Mouse (Mus musculus): ENCODE measurements at regions not wholly inside any gene's neighbourhood (a gene's known extent, or its start where the extent isn't known, plus 50 kb on each side); places are given as distances from the start of the nearest gene placed in this dataset.
"Not testable (repeated sequence)": the region's sequence is repeated elsewhere in the genome, so short reads cannot be mapped to it uniquely, and the experiment has no call there.

DNA sequence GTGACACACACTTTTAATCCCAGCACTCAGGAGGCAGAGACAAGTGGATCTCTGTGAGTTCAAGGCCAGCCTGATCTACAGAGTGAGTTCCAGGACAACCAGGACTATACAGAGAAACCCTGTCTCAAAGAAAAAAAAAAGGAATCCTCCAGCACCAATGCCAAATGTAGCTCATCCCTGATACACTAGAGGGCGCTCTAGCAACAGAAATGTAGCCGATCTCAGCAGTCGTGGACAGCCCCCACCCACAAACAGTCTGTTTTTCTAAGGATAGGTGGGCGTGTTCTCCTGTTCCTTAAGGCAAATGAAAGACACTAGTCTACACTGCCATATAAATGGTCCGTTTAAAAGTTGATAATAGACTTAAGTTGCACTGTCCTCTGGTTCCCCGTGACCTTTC, 2447.9 kb upstream of the Gm8797 start:
- H3K27ac ChIP-seq (ENCODE audit: insufficient read depth, low read depth, low read length, poor library complexity, severe bottlenecking); H3K36me3 ChIP-seq (ENCODE audit: control insufficient read depth, insufficient read depth, low read length, poor library complexity, severe bottlenecking); in situ Hi-C loops (cut with MboI; ENCODE audit: low sequenced_read_pairs in 2 of 2, unreplicated experiment in 2 of 2); H3K9me3 ChIP-seq (ENCODE audit: control insufficient read depth, insufficient read depth, low read depth, low read length); H3K4me3 ChIP-seq (ENCODE audit: insufficient read depth in 1 of 2, low read depth in 1 of 2, low read length in 2 of 2, poor library complexity in 1 of 2, severe bottlenecking in 1 of 2); H3K4me1 ChIP-seq (ENCODE audit: control insufficient read depth in 2 of 2, insufficient read depth in 2 of 2, low read length in 2 of 2, poor library complexity in 1 of 2); H3K9ac ChIP-seq (ENCODE audit: insufficient read depth, low read depth, low read length, poor library complexity, severe bottlenecking): not testable (repeated sequence)
- TF ChIP-seq ZC3H11A (IDR thresholded peaks at IDR 0.05; ENCODE audit: borderline replicate concordance, low read depth, low read length) (0 out of 2 replicates have a peak, but pooled peaks have one; percentile 31), ZNF384 (IDR thresholded peaks at IDR 0.05; ENCODE audit: low read depth, low read length) (peak; percentile 71; the same call in 1 of the 2 replicates), MAFK (IDR thresholded peaks at IDR 0.05; ENCODE audit: insufficient read depth, low read depth, low read length) (0 out of 2 replicates have a peak, but pooled peaks have one; percentile 2)
- DNase-seq (ENCODE audit: low read depth, low spot score), result peak; percentile 50

DNA sequence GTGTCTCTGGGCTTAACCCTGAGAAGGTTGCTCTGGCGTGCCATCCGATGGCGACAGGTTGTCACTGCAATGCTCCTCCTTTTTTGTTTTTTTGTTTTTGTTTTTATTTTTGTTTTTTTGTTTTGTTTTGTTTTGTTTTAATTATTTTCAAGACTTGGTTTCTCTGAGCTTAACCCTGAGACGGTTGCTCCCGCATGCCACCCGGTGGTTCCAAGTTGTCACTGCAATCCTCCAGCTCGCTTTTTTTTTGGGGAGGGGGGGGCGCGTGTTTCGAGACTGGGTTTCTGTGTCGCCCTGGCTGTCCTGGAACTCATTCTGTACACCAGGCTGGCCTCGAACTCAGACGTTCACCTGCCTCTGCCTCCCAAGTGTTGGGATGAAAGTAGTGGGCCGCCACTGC, 2442.1 kb upstream of the Gm8797 start:
- Histone ChIP-seq H3K4me3 (ENCODE audit: insufficient read depth in 1 of 2, low read depth in 1 of 2, low read length in 2 of 2, poor library complexity in 1 of 2, severe bottlenecking in 1 of 2) (peak overlapping the region; percentile 41 to 55; a peak in 3 of 4 replicates), H3K9me3 (ENCODE audit: control insufficient read depth, insufficient read depth, low read depth, low read length) (no peaks in the 10 kb centered on the region), H3K9ac (ENCODE audit: insufficient read depth, low read depth, low read length, poor library complexity, severe bottlenecking) (no peak overlapping the region), H3K27ac (ENCODE audit: insufficient read depth, low read depth, low read length, poor library complexity, severe bottlenecking) (no peak overlapping the region), H3K36me3 (ENCODE audit: control insufficient read depth, insufficient read depth, low read length, poor library complexity, severe bottlenecking) (no peaks in the 10 kb centered on the region), H3K4me1 (ENCODE audit: control insufficient read depth in 2 of 2, insufficient read depth in 2 of 2, low read length in 2 of 2, poor library complexity in 1 of 2) (peaks cover 0 to 6% of the 10 kb centered on the region in 2 experiments; a peak in 1 of 4 replicates)
- in situ Hi-C loops (cut with MboI; ENCODE audit: low sequenced_read_pairs in 2 of 2, unreplicated experiment in 2 of 2), result no loop called here
- TF ChIP-seq MAFK (IDR thresholded peaks at IDR 0.05; ENCODE audit: insufficient read depth, low read depth, low read length), result no peak
- TF ChIP-seq ZNF384 (IDR thresholded peaks at IDR 0.05; ENCODE audit: low read depth, low read length), result 0 out of 2 replicates have a peak, but pooled peaks have one; percentile 22
- TF ChIP-seq HCFC1 (IDR thresholded peaks at IDR 0.05; ENCODE audit: borderline replicate concordance, insufficient read depth, low read length), result no peak
- no peak for TF ChIP-seq CHD2 (IDR thresholded peaks at IDR 0.05; ENCODE audit: low read depth, low read length)
- 0 out of 2 replicates have a peak, but pooled peaks have one; percentile 9 for TF ChIP-seq ZC3H11A (IDR thresholded peaks at IDR 0.05; ENCODE audit: borderline replicate concordance, low read depth, low read length)
- DNase-seq (ENCODE audit: low read depth, low spot score), result no peak

DNA sequence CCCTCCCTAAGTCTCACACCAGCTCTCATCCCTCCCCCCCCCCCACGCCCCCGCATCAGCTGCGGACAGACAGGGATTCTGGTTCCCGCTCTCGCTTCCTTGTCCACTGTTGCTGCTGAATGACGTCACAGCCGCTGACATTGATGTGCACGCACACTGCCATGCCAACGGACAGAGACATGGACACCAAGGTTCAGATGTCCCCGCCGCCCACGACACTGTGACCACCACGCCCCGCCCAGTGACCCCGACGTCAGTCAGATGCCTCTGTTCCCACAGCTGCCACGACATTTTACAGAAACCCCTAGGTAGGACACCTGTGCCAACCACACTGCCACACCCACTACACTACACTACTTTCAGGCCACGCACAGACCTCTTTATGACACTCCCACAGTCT, 2441.6 kb upstream of the Gm8797 start:
- no peak for TF ChIP-seq ZNF384 (IDR thresholded peaks at IDR 0.05; ENCODE audit: low read depth, low read length)
- TF ChIP-seq ZC3H11A (IDR thresholded peaks at IDR 0.05; ENCODE audit: borderline replicate concordance, low read depth, low read length), result no peak
- no peak for TF ChIP-seq CHD2 (IDR thresholded peaks at IDR 0.05; ENCODE audit: low read depth, low read length)
- TF ChIP-seq HCFC1 (IDR thresholded peaks at IDR 0.05; ENCODE audit: borderline replicate concordance, insufficient read depth, low read length), result no peak
- no peak for TF ChIP-seq MAFK (IDR thresholded peaks at IDR 0.05; ENCODE audit: insufficient read depth, low read depth, low read length)
- no peaks in the 10 kb centered on the region for H3K36me3 ChIP-seq (ENCODE audit: control insufficient read depth, insufficient read depth, low read length, poor library complexity, severe bottlenecking)
- no peaks in the 10 kb centered on the region for H3K9me3 ChIP-seq (ENCODE audit: control insufficient read depth, insufficient read depth, low read depth, low read length)
- DNase-seq (ENCODE audit: low read depth, low spot score), result no peak
- peaks cover 0 to 6% of the 10 kb centered on the region in 2 experiments; a peak in 1 of 4 replicates for H3K4me1 ChIP-seq (ENCODE audit: control insufficient read depth in 2 of 2, insufficient read depth in 2 of 2, low read length in 2 of 2, poor library complexity in 1 of 2)
- H3K9ac ChIP-seq (ENCODE audit: insufficient read depth, low read depth, low read length, poor library complexity, severe bottlenecking), result no peak overlapping the region
- peak overlapping the region; percentile 41 to 55; a peak in 3 of 4 replicates for H3K4me3 ChIP-seq (ENCODE audit: insufficient read depth in 1 of 2, low read depth in 1 of 2, low read length in 2 of 2, poor library complexity in 1 of 2, severe bottlenecking in 1 of 2)
- no peak overlapping the region for H3K27ac ChIP-seq (ENCODE audit: insufficient read depth, low read depth, low read length, poor library complexity, severe bottlenecking)
- in situ Hi-C loops (cut with MboI; ENCODE audit: low sequenced_read_pairs in 2 of 2, unreplicated experiment in 2 of 2), result no loop called here

DNA sequence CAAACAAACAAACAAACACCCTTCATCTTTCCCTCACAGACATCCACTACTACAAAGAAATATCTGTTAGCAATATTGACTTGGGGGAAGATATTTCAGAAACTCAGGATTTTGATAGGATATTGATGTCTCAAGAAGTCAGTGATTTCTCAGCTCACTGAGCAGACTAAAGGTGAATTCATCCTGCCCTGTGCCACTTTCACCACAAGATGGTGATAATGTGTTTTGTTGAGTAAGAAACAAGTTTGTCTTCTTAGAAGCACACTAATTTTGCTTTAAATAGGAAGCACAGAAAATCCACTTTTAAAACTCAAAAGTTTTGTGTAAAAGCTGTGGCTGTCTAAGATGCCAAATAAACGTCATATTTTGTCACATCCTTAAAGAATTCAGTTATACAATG, 2439.8 kb upstream of the Gm8797 start:
- TF ChIP-seq ZC3H11A (IDR thresholded peaks at IDR 0.05; ENCODE audit: borderline replicate concordance, low read depth, low read length) (no peak), HCFC1 (IDR thresholded peaks at IDR 0.05; ENCODE audit: borderline replicate concordance, insufficient read depth, low read length) (no peak), MAFK (IDR thresholded peaks at IDR 0.05; ENCODE audit: insufficient read depth, low read depth, low read length) (no peak), ZNF384 (IDR thresholded peaks at IDR 0.05; ENCODE audit: low read depth, low read length) (no peak), CHD2 (IDR thresholded peaks at IDR 0.05; ENCODE audit: low read depth, low read length) (no peak)
- no peaks in the 10 kb centered on the region for H3K9me3 ChIP-seq (ENCODE audit: control insufficient read depth, insufficient read depth, low read depth, low read length)
- H3K36me3 ChIP-seq (ENCODE audit: control insufficient read depth, insufficient read depth, low read length, poor library complexity, severe bottlenecking), result no peaks in the 10 kb centered on the region
- no peak for DNase-seq (ENCODE audit: low read depth, low spot score)
- no peak overlapping the region for H3K27ac ChIP-seq (ENCODE audit: insufficient read depth, low read depth, low read length, poor library complexity, severe bottlenecking)
- H3K4me3 ChIP-seq (ENCODE audit: insufficient read depth in 1 of 2, low read depth in 1 of 2, low read length in 2 of 2, poor library complexity in 1 of 2, severe bottlenecking in 1 of 2), result no peak overlapping the region
- in situ Hi-C loops (cut with MboI; ENCODE audit: low sequenced_read_pairs in 2 of 2, unreplicated experiment in 2 of 2), result no loop called here
- peaks cover 0 to 6% of the 10 kb centered on the region in 2 experiments; a peak in 1 of 4 replicates for H3K4me1 ChIP-seq (ENCODE audit: control insufficient read depth in 2 of 2, insufficient read depth in 2 of 2, low read length in 2 of 2, poor library complexity in 1 of 2)
- no peak overlapping the region for H3K9ac ChIP-seq (ENCODE audit: insufficient read depth, low read depth, low read length, poor library complexity, severe bottlenecking)

DNA sequence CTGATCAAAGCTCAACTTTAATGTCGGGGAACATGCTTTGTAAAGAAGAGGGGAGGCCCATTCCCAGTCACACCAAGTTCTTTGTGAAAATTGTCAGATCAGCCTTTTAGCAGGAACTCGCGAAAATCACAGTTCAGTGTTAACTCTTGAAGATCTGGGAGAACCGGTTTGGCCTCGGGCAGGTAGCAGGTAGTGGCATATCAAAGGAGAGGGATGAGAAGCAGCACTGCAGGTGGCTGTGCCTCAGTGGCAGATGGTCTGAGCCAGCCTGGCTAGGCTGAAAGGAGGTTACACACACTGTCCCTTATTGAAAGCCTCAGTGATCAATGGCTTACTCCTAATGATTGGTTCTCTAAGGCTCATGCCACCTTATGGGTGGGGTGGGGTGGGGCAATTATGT, 2401.0 kb upstream of the Gm8797 start:
- no peaks in the 10 kb centered on the region for H3K9me3 ChIP-seq (ENCODE audit: control insufficient read depth, insufficient read depth, low read depth, low read length)
- no peak overlapping the region for H3K9ac ChIP-seq (ENCODE audit: insufficient read depth, low read depth, low read length, poor library complexity, severe bottlenecking)
- H3K36me3 ChIP-seq (ENCODE audit: control insufficient read depth, insufficient read depth, low read length, poor library complexity, severe bottlenecking), result no peaks in the 10 kb centered on the region
- no peak overlapping the region for H3K27ac ChIP-seq (ENCODE audit: insufficient read depth, low read depth, low read length, poor library complexity, severe bottlenecking)
- DNase-seq (ENCODE audit: low read depth, low spot score), result no peak
- in situ Hi-C loops (cut with MboI; ENCODE audit: low sequenced_read_pairs in 2 of 2, unreplicated experiment in 2 of 2), result no loop called here
- no peak overlapping the region for H3K4me3 ChIP-seq (ENCODE audit: insufficient read depth in 1 of 2, low read depth in 1 of 2, low read length in 2 of 2, poor library complexity in 1 of 2, severe bottlenecking in 1 of 2)
- no peak for TF ChIP-seq MAFK (IDR thresholded peaks at IDR 0.05; ENCODE audit: insufficient read depth, low read depth, low read length)
- no peak for TF ChIP-seq ZNF384 (IDR thresholded peaks at IDR 0.05; ENCODE audit: low read depth, low read length)
- TF ChIP-seq CHD2 (IDR thresholded peaks at IDR 0.05; ENCODE audit: low read depth, low read length), result no peak
- no peak for TF ChIP-seq HCFC1 (IDR thresholded peaks at IDR 0.05; ENCODE audit: borderline replicate concordance, insufficient read depth, low read length)
- TF ChIP-seq ZC3H11A (IDR thresholded peaks at IDR 0.05; ENCODE audit: borderline replicate concordance, low read depth, low read length), result no peak
- peaks cover 0 to 2% of the 10 kb centered on the region in 2 experiments; a peak in 1 of 4 replicates for H3K4me1 ChIP-seq (ENCODE audit: control insufficient read depth in 2 of 2, insufficient read depth in 2 of 2, low read length in 2 of 2, poor library complexity in 1 of 2)

DNA sequence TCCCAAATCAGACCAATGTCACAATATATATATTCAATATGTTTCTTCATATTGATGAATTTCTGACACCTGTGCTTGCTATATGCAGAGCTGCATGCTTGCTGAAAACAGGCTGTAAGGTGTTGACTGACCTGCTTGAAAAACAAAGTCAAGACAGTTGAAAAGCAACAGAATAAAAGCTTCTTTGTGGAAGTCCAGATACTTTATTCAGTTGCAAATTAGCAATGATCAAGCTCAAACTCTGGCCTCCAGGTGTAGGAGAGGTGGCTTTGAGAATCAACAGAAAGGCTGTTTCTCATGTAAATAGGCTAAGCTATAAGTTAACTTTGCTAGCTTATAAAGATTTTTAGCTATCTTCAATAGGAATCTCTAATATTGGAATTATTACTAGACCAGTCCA, 2379.7 kb upstream of the Gm8797 start:
- in situ Hi-C loops (cut with MboI; ENCODE audit: low sequenced_read_pairs in 2 of 2, unreplicated experiment in 2 of 2); H3K4me1 ChIP-seq (ENCODE audit: control insufficient read depth in 2 of 2, insufficient read depth in 2 of 2, low read length in 2 of 2, poor library complexity in 1 of 2); H3K4me3 ChIP-seq (ENCODE audit: insufficient read depth in 1 of 2, low read depth in 1 of 2, low read length in 2 of 2, poor library complexity in 1 of 2, severe bottlenecking in 1 of 2); H3K9me3 ChIP-seq (ENCODE audit: control insufficient read depth, insufficient read depth, low read depth, low read length); H3K9ac ChIP-seq (ENCODE audit: insufficient read depth, low read depth, low read length, poor library complexity, severe bottlenecking); DNase-seq (ENCODE audit: low read depth, low spot score); H3K36me3 ChIP-seq (ENCODE audit: control insufficient read depth, insufficient read depth, low read length, poor library complexity, severe bottlenecking): not testable (repeated sequence)
- H3K27ac ChIP-seq (ENCODE audit: insufficient read depth, low read depth, low read length, poor library complexity, severe bottlenecking), result peak overlapping the region; percentile 60; the same call in 1 of the 2 replicates
